Mouse (Mus musculus) lung, adult 2 months (tissue): ENCODE measurements around the gene Inpp5a.

Source experiments
- CTCF ChIP-seq: fragments of 200-500 bp; IDR thresholded peaks from 2 replicates; pipeline ENCODE4 v1.5.1; 2011; ENCODE audit warnings: mild to moderate bottlenecking, low read length, control low read depth; ENCODE audit not compliant: insufficient read depth
- POLR2A ChIP-seq: fragments of 200-500 bp; IDR thresholded peaks from 2 replicates; pipeline ENCODE4 v1.6.1; 2011; ENCODE audit warnings: low read depth, mild to moderate bottlenecking, control low read depth, low read length, borderline replicate concordance; ENCODE audit errors: extremely low read depth

DNA sequence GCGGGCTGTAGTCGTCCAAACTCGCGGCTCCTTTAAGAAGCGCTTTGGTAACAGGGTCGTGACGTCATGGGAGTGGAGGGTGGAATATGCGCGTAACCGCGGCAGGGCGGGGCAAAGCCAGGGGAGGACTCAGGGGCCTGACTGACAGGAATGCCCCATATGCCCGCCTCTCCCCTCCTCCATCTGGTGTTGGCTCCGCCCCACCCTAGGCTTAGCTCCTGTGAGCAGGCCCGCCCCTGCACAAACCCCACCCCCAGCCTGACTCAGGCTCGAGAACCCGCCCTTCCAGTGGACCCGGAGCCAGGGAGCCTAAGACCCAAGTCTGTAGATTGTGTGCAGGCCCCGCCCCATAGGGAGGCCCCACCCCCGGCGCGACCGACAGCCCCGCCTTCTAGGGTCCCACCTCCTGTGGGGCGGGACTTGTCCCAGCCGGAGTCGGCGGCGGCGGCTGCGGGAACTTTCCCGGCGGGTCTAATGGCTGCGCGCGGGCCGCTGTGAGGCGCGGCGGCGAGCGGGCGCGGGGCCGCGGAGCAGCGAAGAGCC is at the start of gene Inpp5a:
- TF ChIP-seq CTCF (no peak), POLR2A (peak; percentile 57; the same call in 1 of the 2 replicates)
